Mouse (Mus musculus): ENCODE data around the gene Gbp6. TPM values are rescaled to one million over a fixed set of nuclear protein-coding genes. Genes with fewer than 3 reads are reported as not detected.

Gene Gbp6
- total RNA-seq, 4 experiments from 2014 or later = 0.99 to 3.7 (median 2.3) TPM

Other genes starting within 250 kb of the Gbp6 start
- 1 to 10 TPM; 1.6 to 3.9 (median 2.8) TPM for gene Gbp9, start 154.2 kb downstream of the Gbp6 start, total RNA-seq (2022)
- under 1 TPM in 1 of 4 experiments, not detected in 3; 0.36 TPM for gene Gbp8, start 154.2 kb downstream of the Gbp6 start, total RNA-seq (2022)
- 1 to 10 TPM; 1.2 to 2.9 (median 1.6) TPM for gene Gbp4, start 154.1 kb downstream of the Gbp6 start, total RNA-seq (2022)
- under 1 TPM in 2 of 4 experiments, not detected in 2; 0.22 to 0.25 TPM for gene Gbp10, start 54.2 kb downstream of the Gbp6 start, total RNA-seq (2022)
- gene Gm43302, start within 50 bp of the Gbp6 start, total RNA-seq (2022) = not detected
- gene Lrrc8b, start 122.1 kb upstream of the Gbp6 start, total RNA-seq (2022) = 10 to 100 TPM; 57.6 to 59.7 (median 59.3) TPM
- gene Lrrc8c, start 225.7 kb upstream of the Gbp6 start, total RNA-seq (2022) = 10 to 100 TPM; 27.1 to 31.0 (median 29.0) TPM